Mouse (Mus musculus) urinary bladder, postnatal 10 days (tissue): ENCODE measurements around the gene Gm6408.
"Not testable (repeated sequence)": the region's sequence is repeated elsewhere in the genome, so short reads cannot be mapped to it uniquely, and the experiment has no call there.

Experiments
- DNase-seq: peaks from one replicate; pipeline ENCODE4 v3.0.0; 2022; ENCODE audit warnings: low spot score

Gm6408 gene

DNA sequence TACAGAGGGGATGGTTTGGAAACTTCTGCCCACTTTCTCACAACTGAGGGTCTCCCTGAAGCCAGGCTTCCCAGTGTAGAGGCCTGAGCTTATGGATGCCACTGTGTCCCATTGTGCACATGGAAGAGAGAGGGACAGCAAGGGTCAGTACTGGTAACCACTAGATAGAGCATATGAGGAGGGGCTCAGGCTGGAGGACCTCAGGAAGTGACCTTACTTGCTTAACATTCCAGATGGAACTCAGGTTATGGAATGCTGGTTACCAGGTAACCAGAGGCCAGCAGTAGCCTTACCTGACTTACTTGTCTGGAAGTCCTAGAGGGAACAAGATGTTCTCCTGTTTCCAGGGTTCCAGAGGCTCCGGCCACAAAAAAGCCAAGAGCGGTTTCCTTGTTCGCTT is at the start of gene Gm6408:
TSS of gene Gm6408 (plus strand) at position 301 of the 400 bp plus-strand sequence.
- not testable (repeated sequence) for DNase-seq

DNA sequence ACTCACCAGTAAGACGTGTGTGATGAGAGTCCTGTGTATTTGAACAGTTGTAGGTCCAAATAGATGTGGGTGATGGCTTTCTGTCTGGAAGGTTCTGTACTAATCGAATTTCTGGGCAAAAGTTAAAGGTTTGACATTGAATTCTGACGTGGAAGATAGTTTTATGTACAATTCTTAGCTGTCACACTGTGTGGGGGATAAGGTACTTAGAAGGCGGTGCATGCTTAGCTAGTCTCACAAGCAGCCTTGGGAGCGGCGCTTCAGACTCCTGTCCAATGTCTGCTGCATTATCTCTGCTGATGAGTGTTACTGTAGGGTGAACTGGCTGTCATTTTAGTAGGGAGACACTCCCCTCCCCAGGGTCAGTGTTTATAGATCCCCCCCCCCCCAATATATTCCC is 49.3 kb upstream of the Gm6408 start:
- no peak for DNase-seq

DNA sequence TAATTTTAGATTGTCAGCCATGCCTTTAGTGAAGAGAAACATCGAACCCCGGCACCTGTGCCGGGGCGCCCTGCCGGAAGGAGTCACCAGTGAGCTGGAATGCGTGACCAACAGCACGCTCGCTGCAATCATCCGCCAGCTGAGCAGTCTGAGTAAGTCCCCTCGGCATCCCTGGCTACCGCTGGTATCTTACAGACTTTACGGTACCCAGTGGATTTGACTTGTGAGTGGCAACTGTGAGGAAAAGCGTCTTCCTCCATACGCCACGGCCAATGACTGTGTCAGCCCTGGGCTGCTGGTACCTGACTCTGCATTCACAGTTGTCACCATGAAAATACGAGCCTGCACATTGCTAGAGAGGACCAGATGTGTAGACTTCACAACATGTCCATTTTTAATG is 46.4 kb upstream of the Gm6408 start:
- DNase-seq: no peak

- DNase-seq: no peak
Observed at GRCm38 (mm10) chr5:146436796-146437195, 45.0 kb upstream of the Gm6408 start.

DNA sequence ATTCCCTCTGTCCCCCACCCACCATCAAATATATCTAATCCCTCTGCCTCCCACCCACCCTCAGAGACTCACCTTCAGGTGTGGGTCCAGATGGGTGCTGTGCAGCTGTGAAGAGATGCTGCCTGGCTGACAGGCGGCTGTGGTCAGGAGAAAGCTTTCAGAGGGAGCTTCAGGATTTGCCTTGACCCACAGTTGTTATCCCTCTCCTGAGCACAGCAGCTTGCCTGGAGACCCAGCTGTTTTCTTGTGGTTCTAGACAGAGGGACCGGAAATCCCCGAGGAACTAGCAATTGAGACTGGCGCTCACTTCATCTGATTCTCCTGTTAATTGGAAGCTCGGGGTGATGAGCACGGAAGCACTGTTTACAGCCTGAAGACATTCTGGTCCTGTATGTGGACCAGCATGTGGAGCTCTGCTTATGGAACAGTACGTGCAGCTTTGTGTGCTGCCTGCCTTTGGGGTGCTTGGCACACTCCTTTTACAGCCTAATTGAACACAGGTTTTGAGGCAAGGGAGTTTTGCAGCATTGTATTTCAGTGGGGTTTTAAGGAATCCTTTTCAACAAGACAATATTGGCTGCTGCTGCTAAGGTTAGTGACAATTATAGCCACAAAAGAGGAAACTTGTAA is 42.5 kb upstream of the Gm6408 start:
- no peak for DNase-seq

- DNase-seq: no peak
Observed at GRCm38 (mm10) chr5:146440273-146440672, 41.5 kb upstream of the Gm6408 start.

DNA sequence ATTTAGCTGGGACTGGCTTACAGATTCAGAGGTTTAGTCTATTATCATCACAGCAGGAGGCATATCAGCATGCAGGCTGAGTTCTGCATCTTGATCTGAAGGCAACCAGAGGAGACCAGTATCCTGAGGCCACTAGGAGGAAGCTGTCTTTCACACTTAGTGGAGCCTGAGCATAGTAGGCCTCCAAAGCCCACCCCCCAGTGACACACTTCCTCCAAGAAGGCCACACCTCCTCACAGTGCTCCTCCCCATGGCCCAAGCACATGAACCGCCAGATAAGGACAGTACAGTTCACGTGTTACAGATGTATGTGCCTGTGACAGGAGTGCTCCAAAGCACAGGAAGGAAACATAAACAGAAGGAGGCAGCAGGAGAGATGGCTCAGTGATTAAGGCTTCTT is 39.0 kb upstream of the Gm6408 start:
- DNase-seq: no peak

GRCm38 (mm10) chr5:146446633-146447032 is 35.1 kb upstream of the Gm6408 start:
- no peak for DNase-seq

- no peak for DNase-seq
Observed at GRCm38 (mm10) chr5:146451592-146452254, 30.0 kb upstream of the Gm6408 start.

GRCm38 (mm10) chr5:146453556-146453955 is 28.2 kb upstream of the Gm6408 start:
- DNase-seq: no peak

DNA sequence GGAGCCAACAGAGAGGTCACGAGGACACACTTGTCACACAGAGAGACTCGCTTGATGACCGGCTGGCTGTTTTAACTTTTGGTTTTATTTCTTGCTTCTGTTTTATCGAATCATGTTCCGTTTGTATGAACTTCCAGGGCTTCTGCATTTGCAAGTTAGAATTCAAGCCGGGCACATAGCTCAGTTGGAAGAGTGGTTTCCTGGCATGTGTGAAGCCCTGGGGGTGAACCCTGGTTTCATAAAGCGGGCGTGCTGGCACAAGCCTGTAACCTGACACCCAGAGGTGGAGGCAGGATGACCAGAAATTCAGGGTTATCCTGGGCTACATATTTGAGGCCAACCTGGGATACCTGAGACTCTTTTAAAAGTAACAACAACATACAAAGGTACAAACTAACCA is 20.2 kb upstream of the Gm6408 start:
- no peak for DNase-seq

GRCm38 (mm10) chr5:146466663-146467062 is 15.1 kb upstream of the Gm6408 start:
- DNase-seq: no peak

- no peak for DNase-seq
Observed at GRCm38 (mm10) chr5:146468311-146468710, 13.5 kb upstream of the Gm6408 start.

GRCm38 (mm10) chr5:146470821-146471220 is 10.9 kb upstream of the Gm6408 start:
- no peak for DNase-seq

DNA sequence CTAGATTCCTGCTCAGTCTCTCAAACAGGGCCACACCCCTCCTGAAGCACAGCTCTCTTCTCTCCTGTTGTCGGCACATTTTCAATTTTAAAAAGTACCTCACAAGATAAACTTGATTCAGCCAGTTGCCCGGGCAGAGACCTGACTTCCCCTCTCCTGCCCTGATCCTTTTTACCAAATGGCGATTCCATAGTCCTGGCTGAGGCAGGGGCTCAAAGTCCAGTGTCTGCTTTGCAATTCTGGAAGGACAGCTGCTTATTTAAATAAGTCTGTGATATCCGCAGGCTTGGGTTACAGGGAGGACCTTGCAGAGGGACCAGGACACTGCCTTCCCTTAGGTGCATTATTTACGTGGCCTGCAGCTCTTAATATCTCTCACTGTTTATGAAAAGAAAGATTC is 10.5 kb upstream of the Gm6408 start:
- no peak for DNase-seq

- no peak for DNase-seq
Observed at GRCm38 (mm10) chr5:146471821-146472220, 9.9 kb upstream of the Gm6408 start.

GRCm38 (mm10) chr5:146479564-146479963 is 2.2 kb upstream of the Gm6408 start:
- not testable (repeated sequence) for DNase-seq

- DNase-seq: not testable (repeated sequence)
Observed at GRCm38 (mm10) chr5:146488959-146489358, 7.2 kb downstream of the Gm6408 start.

GRCm38 (mm10) chr5:146491063-146491462 is 9.3 kb downstream of the Gm6408 start, which contains the start of gene Gm6370:
Gene Gm6370, plus strand, starts transcription at chr5:146491363.
- DNase-seq: not testable (repeated sequence)

- DNase-seq: not testable (repeated sequence)
Observed at GRCm38 (mm10) chr5:146502099-146502498, 20.3 kb downstream of the Gm6408 start, which contains the start of gene 4930449I24Rik. Gene 4930449I24Rik, plus strand, starts transcription at chr5:146502399.

GRCm38 (mm10) chr5:146513823-146514222 is 32.1 kb downstream of the Gm6408 start, which contains the start of gene Gm3402:
Gene Gm3402, plus strand, starts transcription at chr5:146514123.
- DNase-seq: not testable (repeated sequence)

GRCm38 (mm10) chr5:146525501-146525900 is 43.7 kb downstream of the Gm6408 start, which contains the start of gene Gm3404:
Gene Gm3404, plus strand, starts transcription at chr5:146525801.
- not testable (repeated sequence) for DNase-seq
